Comparison of ENCODE assay signal across 9 mouse cellular contexts in the genomic region with DNA sequence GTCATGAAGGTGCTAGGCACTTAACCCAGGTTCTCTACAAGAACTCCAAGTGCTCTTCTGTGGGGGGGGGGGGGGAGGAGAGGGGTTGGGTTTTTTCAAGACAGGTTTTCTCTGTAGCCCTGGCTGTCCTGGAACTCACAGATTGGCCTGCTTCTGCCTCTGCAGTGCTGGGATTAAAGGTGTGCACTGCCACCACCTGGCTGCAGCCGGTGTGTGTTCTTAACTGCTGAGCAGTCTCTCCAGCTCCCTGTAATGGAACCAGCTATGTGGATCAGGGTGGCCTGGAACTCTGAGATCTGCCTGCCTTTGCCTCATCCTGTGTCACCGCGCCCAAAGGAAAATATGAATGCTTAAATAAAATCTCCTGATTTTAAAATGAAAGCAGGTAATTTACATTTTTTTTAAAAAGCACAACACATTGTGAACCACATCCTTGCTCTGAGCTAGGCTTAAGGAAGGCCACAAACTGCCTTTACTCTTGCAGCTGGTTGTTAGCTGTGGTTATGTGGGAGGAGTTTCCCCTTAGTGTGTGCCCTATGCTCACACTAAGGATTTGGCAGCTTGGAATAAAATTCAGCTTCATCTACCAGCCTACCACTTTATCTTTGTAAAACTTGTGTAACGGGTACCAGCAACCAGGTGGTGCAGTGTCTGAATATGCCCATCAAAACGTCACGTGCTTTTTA.
DNase-seq lines count a peak whose midpoint lies in the region; ATAC-seq lines count a peak whose summit lies in the region.
"Had no signal": no experiment of that assay in that cellular context is flagged by ENCODE, and none has a peak within 500 bp of the region (broad histone marks: within the 10 kb centered on the region; RNA-seq: fewer than 3 reads in every experiment).

No protein-coding gene starts in this region.

- H3K9ac ChIP-seq in neural tube, embryonic 11.5 days (ENCODE audit: low read length), result no peak overlapping the region

- peak; percentile 49 for DNase-seq in adrenal gland, postnatal 14 days
- no peak for DNase-seq in adrenal gland, postnatal 25 days
- DNase-seq in neural tube, embryonic 11.5 days (ENCODE audit: low spot score), result peak; percentile 43
- DNase-seq in neural tube, embryonic 10.5 days (ENCODE audit: extremely low spot score, low spot score), result no peak
- peak; percentile 69 for DNase-seq in lung, postnatal 25 days (ENCODE audit: low spot score)
- peak; percentile 50 for DNase-seq in yolk sac, embryonic 10.5 days (ENCODE audit: low spot score)
- no peak for DNase-seq in layer of hippocampus, adult 11-12 months (ENCODE audit: low spot score)

- H3K36me3 ChIP-seq in neural tube, embryonic 11.5 days (ENCODE audit: control insufficient read depth, insufficient read depth, low read length), result no peaks in the 10 kb centered on the region
- H3K36me3 ChIP-seq: G1E had no signal

- no peak overlapping the region for H3K4me3 ChIP-seq in neural tube, embryonic 11.5 days (ENCODE audit: low read depth, low read length)

- H3K4me1 ChIP-seq in neural tube, embryonic 11.5 days (ENCODE audit: control insufficient read depth, insufficient read depth, low read length), result peaks cover 14% of the 10 kb centered on the region

- no peaks in the 10 kb centered on the region for H3K27me3 ChIP-seq in neural tube, embryonic 11.5 days (ENCODE audit: control insufficient read depth, insufficient read depth, low read length)

- ATAC-seq in neural tube, embryonic 11.5 days (ENCODE audit: insufficient read depth, low FRiP score, low TSS enrichment), result no peak
- peak; percentile 53 for ATAC-seq in inflammation-experienced regulatory T-cells, adult 6 months

- no peak overlapping the region for H3K27ac ChIP-seq in neural tube, embryonic 11.5 days (ENCODE audit: low read depth, low read length)

- no peak overlapping the region for H3K4me2 ChIP-seq in neural tube, embryonic 11.5 days (ENCODE audit: low read depth)

- WGBS in neural tube, embryonic 11.5 days, result 61% methylated on average over 6 of the region's 6 CpGs

- no peaks in the 10 kb centered on the region for H3K9me3 ChIP-seq in neural tube, embryonic 11.5 days (ENCODE audit: control insufficient read depth, low read length)
- H3K9me3 ChIP-seq: G1E had no signal

Comparison
In these comparisons a context has a peak if more than half of its experiments do, and no peak if none do; other contexts are left out.
1. DNase-seq: peak in adrenal gland, postnatal 14 days (single experiment), neural tube, embryonic 11.5 days (single experiment), lung, postnatal 25 days (single experiment) and yolk sac, embryonic 10.5 days (single experiment); none in adrenal gland, postnatal 25 days (single experiment), neural tube, embryonic 10.5 days (single experiment) and layer of hippocampus, adult 11-12 months (single experiment).